Mouse (Mus musculus) cerebellum, adult 2 months (tissue): ENCODE data around the gene Wipf3. TPM values are rescaled to one million over a fixed set of nuclear protein-coding genes. Genes with fewer than 3 reads are reported as not detected.
A peak's percentile ranks its signal among the peaks of the same experiment; 100 is the strongest.

ENCODE experiments used
- DNase-seq, 2 experiments: peaks; one replicate each; pipeline ENCODE4 v3.0.0; 2021
- H3K27ac ChIP-seq: fragments of 200-500 bp; 2 replicates; pipeline ENCODE4 v1.5.1; 2012; ENCODE audit warnings: low read length, control low read depth, inconsistent platforms; ENCODE audit not compliant: insufficient read depth
- H3K27me3 ChIP-seq: fragments of 200-500 bp; 2 replicates; pipeline ENCODE4 v1.6.1; 2012; ENCODE audit warnings: inconsistent platforms, mild to moderate bottlenecking, low read length, moderate library complexity; ENCODE audit not compliant: control insufficient read depth, insufficient read depth
- H3K4me1 ChIP-seq: fragments of 200-500 bp; 2 replicates; pipeline ENCODE4 v1.6.1; 2011; ENCODE audit warnings: low read length; ENCODE audit not compliant: control insufficient read depth, insufficient read depth
- H3K4me3 ChIP-seq: fragments of 200-500 bp; replicated peaks from 2 replicates; pipeline ENCODE3; 2011; ENCODE audit warnings: mild to moderate bottlenecking, low read depth, low read length, control low read depth; ENCODE audit not compliant: insufficient read depth
- CTCF ChIP-seq: fragments of 200-500 bp; IDR thresholded peaks from 2 replicates; pipeline ENCODE4 v1.5.1; 2011; ENCODE audit warnings: low read depth, mild to moderate bottlenecking, control low read depth, low read length, moderate library complexity, borderline replicate concordance; ENCODE audit not compliant: insufficient read depth
- POLR2A ChIP-seq: fragments of 200-500 bp; IDR thresholded peaks from 2 replicates; pipeline ENCODE4 v1.6.1; 2011; ENCODE audit warnings: low read length, control low read depth, borderline replicate concordance; ENCODE audit not compliant: insufficient read depth
- WGBS: fragments of 180-500 bp; shearing (Covaris S2); methylation state at CpG from one replicate; pipeline ENCODE4 v1.1.7; 2018; 5-methylcytosine and 5-hydroxymethylcytosine counted together
- polyA plus RNA-seq: library from polyadenylated mRNA; depleted of rRNA; stranded (reverse); fragments of >200 nt; gene quantifications from 2 replicates; pipeline ENCODE4 v1.2.3, GENCODE M21; 2012

Gene Wipf3
- polyA plus RNA-seq, 1 experiment, result 19.7 TPM

GRCm38 (mm10) chr6:54485435-54485901 is 56.1 kb downstream of the Wipf3 start:
- Histone ChIP-seq H3K4me1 (peaks cover 3% of the 10 kb centered on the region; the same call in 1 of the 2 replicates), H3K27me3 (no peaks in the 10 kb centered on the region), H3K4me3 (no peak overlapping the region), H3K27ac (no peak overlapping the region)
- TF ChIP-seq CTCF (no peak), POLR2A (no peak)
- 34% methylated on average over 22 of the region's 25 CpGs for WGBS
- DNase-seq, result no peak

DNA sequence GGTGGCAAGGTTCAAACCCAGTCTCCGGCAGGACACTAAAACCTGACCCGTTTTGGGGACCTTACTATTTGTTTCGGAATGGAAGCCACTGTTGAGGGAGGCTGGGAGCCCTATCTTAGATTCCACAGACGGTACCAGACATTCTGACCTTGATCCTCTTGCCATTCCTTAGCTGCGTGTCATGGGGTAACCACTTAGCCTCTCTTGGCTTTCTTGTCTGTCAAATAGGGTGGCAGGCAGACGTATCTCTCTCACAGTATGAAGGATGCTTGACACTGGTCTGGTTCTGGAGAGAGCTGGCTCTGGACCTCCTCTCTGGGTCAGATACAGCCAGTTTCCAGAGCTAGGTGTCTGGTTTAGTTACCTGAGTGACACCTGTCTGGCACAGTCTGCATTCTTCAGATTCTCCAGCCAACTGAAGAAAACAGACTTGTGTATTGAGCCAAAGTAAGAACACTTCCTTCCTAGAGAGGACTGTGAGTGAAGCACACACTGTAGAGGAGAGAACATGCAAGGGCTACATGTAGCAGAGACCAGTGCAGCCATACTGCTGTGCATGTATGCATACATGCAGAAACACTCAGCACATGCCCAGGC is 56.7 kb downstream of the Wipf3 start:
- H3K4me3 ChIP-seq, result no peak overlapping the region
- no peak overlapping the region for H3K27ac ChIP-seq
- WGBS, result 71% methylated on average over 6 of the region's 6 CpGs
- no peaks in the 10 kb centered on the region for H3K27me3 ChIP-seq
- H3K4me1 ChIP-seq, result peaks cover 3% of the 10 kb centered on the region; the same call in 1 of the 2 replicates
- no peak for DNase-seq
- TF ChIP-seq CTCF (no peak), POLR2A (no peak)

DNA sequence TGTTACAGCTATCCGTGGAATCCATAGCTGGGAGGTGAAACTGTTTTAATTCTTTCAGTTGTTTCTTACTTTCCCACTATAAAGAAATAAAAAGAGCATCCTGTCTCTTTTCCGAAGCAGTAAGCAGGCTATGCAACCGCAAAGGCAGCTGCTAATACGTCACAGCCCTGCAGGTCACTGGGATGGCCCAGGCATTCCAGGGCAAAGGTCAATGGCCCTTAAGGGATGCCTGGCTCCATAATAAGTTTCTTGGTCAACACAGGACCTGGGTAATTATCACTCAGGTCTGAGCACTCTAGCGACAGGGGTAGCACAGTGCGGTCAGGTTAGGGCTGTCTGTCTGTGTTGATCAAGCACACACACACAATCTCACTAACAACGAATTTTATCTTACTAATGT is 61.7 kb downstream of the Wipf3 start:
- no peak for TF ChIP-seq CTCF
- TF ChIP-seq POLR2A, result no peak
- 92% methylated on average over 7 of the region's 7 CpGs for WGBS
- H3K4me3 ChIP-seq, result no peak overlapping the region

DNA sequence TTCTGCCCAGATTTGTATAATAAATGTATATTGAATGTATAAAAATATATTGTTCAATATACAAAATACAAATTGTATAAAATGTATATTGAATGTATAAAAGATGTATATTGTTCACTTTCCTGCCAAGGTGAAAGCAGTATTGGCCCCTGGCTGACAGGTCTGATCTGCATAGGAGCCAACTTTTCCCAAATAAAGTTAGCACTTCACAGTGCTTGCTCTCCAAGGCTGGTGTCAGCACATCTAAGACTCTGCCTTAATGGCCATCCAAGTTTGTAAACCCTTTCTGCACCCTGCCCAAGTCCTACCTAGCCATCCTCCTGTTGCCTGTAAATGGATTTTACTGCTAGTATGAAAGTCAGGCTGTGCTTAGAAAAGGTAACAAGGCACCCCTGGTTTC is 64.7 kb downstream of the Wipf3 start:
- no peak for DNase-seq
- TF ChIP-seq POLR2A (no peak), CTCF (no peak)
- no peak overlapping the region for H3K27ac ChIP-seq
- H3K4me1 ChIP-seq, result peaks cover 5% of the 10 kb centered on the region
- no peak overlapping the region for H3K4me3 ChIP-seq
- H3K27me3 ChIP-seq, result no peaks in the 10 kb centered on the region

More for the DNA sequence above, 61.7 kb downstream of the Wipf3 start:
- Histone ChIP-seq H3K4me1 (peaks cover 1% of the 10 kb centered on the region), H3K27ac (no peak overlapping the region), H3K27me3 (no peaks in the 10 kb centered on the region)
- no peak for DNase-seq

- no peak for DNase-seq
- Histone ChIP-seq H3K4me1 (peaks cover 5% of the 10 kb centered on the region), H3K27ac (no peak overlapping the region), H3K4me3 (no peak overlapping the region), H3K27me3 (no peaks in the 10 kb centered on the region)
- no peak for TF ChIP-seq POLR2A
- no peak for TF ChIP-seq CTCF
- 73% methylated on average over 11 of the region's 11 CpGs for WGBS
These were observed 65.4 kb downstream of the Wipf3 start for GRCm38 (mm10) chr6:54494612-54495398.

DNA sequence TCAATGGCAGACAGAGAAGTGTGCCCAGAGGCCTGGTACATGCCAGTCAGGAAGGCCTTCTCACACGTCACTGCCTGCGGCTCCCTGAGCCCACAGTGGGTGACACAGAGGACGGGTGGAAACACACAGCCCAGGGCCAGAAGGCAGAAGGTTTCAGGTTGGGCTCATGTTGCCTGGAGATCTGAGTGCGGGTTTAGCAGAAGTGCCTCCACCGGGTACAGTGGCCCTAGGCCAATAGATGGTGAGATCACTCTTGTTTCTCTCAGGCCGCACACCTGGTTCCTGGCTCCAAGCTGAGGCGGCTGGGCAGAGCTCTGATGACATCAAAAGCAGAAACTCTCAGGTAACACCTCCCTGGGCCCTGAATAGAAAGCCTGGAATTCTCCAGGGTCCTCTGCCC is 66.8 kb downstream of the Wipf3 start:
- H3K27ac ChIP-seq, result no peak overlapping the region
- no peaks in the 10 kb centered on the region for H3K27me3 ChIP-seq
- TF ChIP-seq CTCF, result no peak
- no peak for TF ChIP-seq POLR2A
- DNase-seq, result peak; percentile 71 to 84
- peaks cover 5% of the 10 kb centered on the region for H3K4me1 ChIP-seq
- H3K4me3 ChIP-seq, result no peak overlapping the region
- 16% methylated on average over 7 of the region's 7 CpGs for WGBS

DNA sequence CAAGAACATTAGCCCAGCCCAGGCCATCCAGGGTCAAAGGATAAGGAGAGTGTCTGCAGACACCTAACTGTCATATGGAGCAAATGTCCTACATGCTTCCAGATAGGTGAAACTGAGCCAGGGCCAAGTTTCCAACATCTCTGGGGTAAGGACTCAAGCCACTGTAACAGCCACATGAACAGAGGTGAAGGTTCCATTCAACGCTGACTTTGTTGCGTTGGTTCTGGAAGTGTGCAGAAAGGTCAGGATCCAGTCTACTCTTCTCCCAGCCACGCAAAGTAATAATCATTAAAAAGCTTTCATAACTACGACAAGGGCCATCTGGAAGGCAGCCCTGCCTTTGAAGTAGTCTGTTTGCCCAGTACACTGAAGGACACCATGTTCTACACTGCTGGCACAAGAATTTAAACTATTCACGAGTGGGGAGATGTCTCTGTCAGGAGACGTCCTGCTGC is 73.3 kb downstream of the Wipf3 start:
- 77% methylated on average over 6 of the region's 6 CpGs for WGBS
- Histone ChIP-seq H3K4me1 (peaks cover 4% of the 10 kb centered on the region; the same call in 1 of the 2 replicates), H3K27ac (no peak overlapping the region), H3K4me3 (no peak overlapping the region), H3K27me3 (no peaks in the 10 kb centered on the region)
- no peak for TF ChIP-seq CTCF
- TF ChIP-seq POLR2A, result no peak
- no peak for DNase-seq

- Histone ChIP-seq H3K4me1 (peaks cover 21% of the 10 kb centered on the region), H3K27me3 (no peaks in the 10 kb centered on the region), H3K4me3 (no peak overlapping the region), H3K27ac (no peak overlapping the region)
- no peak for DNase-seq
- 93% methylated on average over 11 of the region's 11 CpGs for WGBS
- no peak for TF ChIP-seq POLR2A
- no peak for TF ChIP-seq CTCF
These were observed 76.9 kb downstream of the Wipf3 start for GRCm38 (mm10) chr6:54506318-54506717.
